Mouse (Mus musculus): ENCODE data around the gene Slc2a9.

Slc2a9 gene

DNA sequence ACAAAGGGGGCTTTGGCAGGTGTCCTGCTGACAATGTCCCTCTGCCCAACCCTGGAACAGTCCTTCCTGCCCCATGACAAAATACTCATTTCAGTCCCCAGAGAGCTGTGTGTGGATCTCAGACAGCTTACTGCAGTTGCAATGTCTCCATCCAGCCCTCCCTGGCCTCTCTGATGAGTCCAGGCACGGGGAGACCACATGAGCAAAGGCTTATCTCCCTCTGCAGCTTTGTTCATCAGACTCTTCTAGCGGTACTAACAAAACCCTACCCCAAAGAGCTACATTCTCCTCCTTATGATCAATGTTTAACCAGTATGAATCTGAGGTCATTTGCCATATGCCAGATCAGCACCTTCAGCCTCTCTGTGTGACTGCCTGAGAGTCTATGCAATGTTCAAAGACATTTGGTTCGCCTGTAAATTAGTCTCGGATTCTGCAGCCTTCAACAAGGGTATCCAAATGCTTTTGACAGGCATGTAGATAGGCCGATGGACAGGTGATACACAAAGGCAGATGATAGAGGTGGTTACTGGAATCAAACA is 36.3 kb downstream of the Slc2a9 start:
- DNase-seq, result peak; percentile 24

DNA sequence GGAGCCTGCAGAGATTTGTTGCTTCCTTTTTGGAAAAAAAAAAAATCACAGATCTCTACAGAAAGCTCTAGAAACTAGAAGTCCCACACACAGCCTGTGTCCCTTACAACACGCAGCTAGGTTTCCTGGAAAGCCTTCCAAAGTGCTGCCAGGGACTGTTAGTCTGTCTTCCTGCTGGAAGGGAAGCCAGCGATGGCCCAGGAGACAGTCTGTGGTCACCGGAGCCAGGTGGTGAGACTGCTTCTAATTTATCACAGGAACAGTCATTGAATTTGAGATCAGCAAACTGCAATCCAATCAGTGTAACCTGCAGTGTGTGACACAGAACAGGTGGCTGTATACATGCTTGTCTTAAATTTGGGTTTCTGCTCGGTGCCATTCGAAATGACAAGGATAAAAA is 41.7 kb downstream of the Slc2a9 start:
- no peak for DNase-seq

DNA sequence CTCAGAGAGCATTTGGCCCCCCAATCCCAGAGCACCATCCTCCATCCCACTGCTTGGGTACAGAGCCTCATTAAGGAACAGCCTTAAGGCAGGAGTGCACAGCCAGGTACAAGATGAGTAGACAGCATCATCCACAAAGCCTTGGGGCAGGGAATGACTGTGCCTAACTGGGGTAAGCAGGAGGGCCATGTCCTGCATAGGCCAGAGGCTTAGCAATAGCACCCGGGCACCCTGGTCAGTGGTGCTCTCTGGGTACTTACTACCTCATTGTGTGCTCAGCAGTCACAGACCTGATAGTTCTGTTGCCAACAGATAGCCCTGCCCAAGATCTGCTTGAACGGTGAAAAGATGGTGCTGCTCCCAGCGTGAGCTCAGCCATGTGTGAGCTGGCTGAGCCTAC is 52.0 kb downstream of the Slc2a9 start:
- no peak for DNase-seq

DNA sequence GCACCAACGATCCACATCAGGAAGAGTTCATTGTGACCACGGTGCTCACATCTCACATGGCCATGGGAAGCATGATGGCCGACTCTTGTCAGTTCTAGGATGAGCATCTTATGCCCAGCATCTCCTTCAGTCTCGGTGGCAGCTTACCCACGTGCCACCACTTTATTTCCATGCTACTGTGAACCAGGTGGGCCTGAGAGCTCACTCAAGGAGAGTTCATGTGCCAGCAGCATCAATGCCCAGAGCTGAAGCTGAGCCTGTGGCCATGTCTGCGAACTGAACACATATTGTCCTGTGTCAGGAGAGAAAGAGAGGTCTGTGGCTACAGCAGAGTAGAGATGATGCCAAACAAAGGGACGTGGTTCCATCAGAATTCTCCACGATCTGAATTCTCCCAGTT is 53.3 kb downstream of the Slc2a9 start:
- DNase-seq, result no peak

DNA sequence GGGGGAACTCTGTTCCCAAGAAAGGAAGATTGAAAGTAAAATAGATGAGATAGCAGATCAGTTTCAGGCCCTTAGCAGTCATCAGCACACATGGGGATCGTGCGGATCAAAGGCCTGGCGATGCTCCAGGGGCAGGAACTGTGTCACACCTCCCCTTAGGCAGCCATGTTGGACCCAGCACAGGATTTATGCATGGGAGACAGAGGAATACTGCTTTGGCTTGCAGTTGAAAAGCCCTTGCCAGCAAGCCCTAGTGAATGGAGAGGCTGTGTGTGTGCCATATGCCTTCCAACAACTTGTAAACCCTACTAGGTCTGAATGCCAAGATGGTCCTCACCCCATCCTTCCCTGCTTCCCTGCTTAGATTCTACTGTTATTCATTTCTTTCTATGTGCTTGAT is 54.8 kb downstream of the Slc2a9 start:
- DNase-seq, result no peak

DNA sequence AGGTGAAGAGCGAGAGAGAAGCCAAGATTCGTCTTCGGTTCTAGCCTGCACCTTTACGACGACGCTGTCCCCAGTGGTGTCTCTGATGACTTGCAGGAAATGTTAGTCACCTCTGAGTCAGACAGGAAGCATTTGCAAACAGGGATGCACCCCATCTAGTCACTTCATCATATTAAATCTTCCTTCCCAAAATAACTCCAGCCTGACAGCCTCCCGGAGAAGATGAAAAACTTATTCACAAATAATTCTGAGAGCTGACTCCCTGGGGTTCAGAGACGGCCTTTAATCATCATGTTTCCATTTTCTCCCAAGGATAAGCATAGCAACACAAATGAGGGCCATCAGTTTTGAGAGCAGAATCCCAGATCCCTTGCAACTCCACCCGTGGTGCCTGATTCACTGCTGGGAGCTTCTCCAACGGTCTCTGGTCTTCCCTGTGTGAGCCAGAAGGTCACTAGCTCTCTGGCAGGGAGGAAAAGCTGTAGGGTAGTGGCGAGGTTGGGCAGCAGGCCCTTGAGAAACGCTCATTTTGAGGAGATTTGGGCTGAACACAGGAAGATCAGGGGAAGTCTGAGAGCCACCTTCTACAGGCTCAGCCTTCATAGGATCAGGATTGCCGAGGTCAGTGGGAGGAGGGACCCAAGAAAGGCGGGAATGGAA is 56.5 kb downstream of the Slc2a9 start:
- no peak for DNase-seq

DNA sequence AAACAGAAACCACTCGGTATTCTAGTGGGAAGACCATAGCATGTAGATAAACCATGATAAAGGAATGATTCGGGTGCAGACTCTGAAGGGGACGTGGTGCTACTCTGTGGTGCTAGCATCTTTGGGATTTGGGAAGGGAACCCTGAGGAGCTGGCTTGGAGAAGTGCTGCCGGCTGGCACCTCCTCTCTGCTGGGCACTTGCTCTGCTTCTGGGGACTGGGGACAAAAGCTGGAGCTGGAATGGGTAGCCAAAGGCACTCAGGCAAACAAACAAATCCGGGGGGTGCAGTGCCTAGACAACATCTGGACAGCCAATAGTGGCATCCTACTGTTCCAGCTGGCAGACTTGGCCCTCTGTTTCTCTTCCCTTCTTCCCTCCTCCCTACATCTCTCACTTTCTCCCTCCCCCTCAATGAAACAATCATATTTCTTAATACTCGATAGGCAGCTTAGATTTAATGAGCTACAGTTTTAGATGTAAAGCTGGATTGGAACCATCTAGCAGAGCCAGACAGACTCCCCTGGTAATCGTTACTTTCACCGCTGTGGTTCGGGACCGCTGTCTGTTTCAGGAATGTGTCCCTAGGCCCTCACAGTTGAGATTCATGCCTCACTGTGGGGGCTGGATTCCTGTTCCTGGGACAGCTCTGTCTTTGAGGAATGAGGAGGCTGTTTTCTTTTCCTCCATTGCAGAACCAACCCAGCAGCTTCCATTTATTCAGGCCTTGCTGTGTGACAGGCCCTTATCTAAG is 61.7 kb downstream of the Slc2a9 start:
- DNase-seq, result no peak

DNA sequence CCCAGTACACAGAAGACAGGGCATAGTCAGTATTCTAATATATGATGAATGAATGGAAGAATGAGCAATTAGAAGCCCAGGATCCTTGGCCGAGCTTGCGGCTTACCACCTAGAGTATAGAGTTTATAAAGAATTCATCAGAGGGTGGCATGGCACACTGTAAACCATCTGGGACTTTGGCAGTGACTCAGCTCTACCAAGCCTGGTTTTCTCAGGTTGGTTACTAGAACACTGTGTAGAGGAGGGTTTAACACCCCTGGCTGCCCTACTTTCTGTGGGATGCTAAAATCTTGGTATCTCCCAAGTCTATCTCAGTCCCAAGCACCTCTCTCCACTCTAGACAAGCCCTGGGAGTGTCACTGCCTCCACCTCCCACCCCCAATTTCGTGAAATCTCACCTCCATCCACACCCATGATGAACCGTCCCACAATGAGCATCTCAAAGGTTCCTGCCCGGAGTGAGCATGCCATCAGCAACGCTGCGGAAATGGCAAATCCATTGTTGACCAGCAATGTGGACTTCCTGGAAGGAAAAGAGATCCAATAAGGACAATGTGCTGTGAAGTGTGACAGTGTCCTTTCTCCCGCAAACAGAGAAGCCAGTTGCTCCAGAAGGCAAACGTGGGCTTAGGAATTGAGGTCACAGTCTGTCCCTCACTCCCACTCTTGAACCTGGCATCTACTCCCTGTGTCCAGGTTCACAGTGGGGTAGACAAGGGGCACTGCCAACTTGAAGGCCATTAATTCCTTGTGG is 62.5 kb downstream of the Slc2a9 start:
- no peak for DNase-seq

DNA sequence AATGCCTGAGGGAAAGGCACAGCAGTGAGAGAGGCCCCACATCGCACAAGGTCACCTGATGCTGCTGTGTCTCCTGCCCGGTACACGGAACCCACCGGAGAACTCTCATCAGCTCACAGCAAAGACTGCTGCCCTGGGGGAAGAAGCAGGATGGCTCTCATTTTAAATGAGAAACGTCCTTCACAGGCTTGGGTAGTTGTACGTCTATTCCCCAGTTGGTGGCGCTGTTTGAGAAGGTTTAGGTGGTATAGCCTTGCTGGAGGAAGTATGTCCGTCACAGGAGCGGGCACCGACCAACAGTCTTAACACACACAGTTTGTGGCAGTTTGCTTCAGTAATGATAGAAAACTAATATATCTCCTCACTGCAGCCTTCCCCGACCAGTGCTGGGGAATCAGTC is 66.3 kb downstream of the Slc2a9 start:
- DNase-seq, result no peak

DNA sequence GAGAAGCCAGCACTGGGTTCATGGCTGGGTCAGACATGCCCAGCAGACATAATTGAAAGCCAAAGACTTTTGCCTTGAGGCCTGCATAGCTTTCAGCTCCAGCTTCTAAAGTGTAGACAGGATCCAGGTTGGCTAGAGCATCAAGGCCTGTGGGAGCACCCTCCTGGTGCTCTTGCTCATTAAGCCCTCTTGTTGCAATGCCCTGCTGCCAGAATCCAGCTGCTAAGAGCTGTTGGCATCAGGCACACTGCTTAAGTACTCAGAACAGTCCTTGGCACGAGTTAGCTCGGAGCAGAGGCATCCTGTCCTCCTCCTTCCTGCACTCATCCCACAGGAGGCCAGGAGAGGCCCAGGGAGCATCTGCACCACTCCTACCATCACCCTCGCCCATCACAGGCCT is 68.1 kb downstream of the Slc2a9 start:
- no peak for DNase-seq

DNA sequence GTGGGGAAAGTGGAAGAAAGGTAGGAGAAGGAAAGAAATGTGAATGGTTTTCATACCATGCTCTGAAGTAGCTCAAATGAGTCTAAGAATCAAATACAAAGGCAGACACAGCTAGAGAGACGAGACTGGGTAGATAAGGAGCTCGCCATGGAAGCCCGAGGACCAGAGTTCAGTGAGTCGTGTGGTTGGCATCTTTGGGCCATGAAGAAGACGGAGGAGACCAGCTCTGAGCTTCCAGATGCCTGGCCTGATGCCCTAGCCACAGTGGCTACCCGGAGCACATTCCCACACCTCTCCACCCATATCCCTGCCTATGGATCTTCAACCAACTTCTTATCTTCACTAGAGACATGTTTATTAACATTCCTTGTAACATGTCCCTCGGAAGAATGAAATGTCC is 71.7 kb downstream of the Slc2a9 start:
- DNase-seq, result no peak

DNA sequence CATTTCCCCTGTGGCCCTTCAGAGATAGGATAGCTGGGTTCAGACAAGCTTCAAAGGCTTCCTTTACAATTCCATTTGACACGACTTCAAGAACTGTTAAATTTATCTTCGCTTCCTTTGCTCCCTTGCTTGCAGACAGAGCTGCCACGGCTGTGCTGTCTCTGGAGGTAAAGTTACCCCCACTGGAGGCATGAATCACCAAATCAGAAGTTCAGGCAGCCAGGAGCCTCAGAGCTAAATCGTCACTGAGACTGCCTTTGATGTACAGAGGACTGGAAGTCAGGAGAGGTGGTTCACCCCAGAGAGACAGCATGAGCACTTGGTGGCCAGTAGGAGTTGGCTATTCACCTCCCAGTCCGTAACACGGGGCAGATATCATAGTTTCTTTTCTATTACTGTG is 73.8 kb downstream of the Slc2a9 start:
- DNase-seq, result no peak

DNA sequence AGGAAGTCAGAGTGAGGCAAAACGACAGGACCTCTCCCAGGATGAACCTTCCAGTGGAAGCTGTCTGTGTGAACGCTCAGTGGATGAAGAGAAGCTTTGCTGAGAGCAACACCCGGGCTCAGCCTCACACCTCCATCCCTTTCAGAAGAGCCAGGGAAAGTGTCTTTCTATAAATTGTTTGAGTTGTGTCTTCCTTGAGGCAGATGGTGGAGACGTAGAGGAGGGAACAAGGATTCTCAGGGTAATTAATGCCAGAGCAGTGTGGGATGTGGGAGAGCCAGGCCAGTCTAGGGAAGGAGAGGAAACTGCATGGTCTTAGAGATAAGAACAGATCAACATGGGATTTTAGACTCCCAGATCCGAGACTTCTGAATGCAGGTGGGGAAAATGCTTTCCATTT is 75.2 kb downstream of the Slc2a9 start:
- DNase-seq, result no peak

DNA sequence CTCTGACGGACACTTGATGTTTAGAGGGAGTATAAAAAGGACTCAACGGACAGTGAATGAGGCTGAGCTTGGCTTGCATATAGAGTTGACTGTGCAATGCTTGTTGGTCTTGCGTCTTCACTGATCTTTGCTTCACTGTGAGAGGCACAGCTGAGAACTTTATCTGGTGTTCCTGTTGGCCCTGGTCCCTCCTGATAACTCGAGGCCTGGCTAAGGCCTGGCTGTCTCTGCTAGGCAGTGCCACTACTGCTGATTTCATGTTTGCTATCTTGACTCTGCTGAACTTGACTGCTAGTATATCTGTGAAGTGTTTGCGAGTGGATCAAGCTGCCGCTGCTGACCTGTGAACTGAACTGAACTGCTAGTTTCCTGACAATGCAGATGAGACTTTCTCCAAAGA is 77.4 kb downstream of the Slc2a9 start:
- DNase-seq, result no peak

DNA sequence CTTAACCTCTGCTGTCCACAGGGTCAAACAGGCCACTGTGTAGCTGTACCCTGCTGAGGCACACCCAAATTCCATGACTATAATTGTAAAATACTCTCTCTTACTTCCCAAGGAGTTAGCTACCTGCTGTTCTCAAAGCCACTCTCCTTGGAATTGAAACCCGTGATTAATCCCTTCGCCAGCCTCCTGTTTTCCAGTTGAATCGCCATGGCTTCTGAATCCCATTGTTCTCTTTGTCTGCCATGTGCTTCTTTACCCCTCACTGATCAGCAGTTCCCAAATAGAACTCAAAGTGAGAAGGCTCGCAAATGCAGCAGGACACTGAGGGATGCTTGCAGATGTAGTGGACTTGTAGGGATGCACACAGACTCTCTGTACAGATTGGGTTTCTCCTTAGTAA is 80.5 kb downstream of the Slc2a9 start:
- DNase-seq, result no peak

DNA sequence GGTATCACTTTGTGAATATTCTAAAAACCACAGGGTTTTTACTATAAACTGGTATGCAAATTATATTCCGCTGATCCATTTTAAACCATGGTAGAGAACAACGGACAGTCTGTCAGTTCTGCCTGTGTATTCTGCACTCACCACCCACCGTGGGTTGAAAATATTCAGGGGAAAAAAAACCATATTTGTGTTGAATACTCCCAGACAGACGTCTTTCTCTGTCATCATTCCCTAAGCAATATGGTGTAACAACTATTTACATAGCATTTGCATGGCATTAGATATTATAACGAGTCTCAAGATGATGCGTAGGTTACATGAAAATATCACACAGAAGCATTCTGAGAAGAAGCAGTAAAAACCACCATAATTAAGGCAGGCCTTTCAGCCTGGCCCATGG is 84.1 kb downstream of the Slc2a9 start:
- DNase-seq, result no peak

DNA sequence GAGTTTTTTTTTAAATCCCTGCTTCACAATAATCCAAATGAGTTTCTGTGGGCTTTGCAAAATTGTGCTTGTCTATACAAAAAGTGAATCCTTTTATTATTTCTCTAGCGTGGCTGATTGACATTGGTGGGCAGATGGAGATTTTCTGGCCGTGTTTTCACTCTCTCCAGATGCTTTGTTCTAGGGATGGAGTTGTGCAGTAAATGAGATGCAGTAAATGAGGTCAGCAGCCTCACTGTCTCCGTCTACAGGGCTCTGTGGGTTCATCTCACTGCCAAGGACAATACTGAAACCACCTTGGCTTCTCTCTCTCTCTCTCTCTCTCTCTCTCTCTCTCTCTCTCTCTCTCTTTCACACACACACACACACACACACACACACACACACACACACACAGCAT is 99.3 kb downstream of the Slc2a9 start:
- DNase-seq, result no peak

DNA sequence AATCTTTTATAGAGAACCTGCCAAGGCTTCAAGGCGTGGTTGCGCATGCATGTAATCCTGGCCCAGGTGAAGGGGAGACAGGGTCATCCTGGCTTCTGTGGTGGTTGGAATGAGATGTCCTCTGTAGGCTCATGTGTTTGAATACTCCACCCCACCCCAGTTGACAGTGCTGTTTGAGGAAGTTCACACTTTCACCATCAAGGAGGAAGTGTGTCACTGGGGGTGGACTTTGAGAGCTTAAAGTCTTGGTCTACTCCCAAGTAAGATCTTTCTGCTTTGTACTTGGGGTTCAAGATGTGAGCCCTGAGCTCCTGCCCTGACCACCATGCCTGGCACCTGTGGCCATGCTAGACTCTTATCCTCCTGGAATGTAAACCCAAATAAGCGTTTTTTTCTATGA is 100.7 kb downstream of the Slc2a9 start:
- DNase-seq, result no peak

DNA sequence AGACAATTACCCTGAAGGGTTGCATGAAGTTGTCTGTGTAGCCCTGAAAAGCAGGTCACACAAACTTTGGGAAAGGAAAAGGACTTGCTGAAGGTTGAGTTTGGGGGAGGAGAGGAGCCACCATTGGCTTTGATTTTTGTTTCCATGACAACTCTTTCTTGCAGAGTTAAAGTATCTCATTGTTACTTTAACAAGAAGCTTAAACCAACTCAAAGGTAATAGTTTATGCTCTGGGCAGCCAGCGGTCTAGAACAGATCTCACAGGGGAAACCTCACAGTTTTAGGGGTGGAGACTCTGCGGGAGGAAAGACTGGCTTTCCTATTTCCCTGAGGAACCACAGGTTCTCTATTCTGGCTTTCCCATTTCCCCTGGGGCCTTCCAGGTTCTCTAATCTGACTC is 114.1 kb downstream of the Slc2a9 start:
- DNase-seq, result no peak

DNA sequence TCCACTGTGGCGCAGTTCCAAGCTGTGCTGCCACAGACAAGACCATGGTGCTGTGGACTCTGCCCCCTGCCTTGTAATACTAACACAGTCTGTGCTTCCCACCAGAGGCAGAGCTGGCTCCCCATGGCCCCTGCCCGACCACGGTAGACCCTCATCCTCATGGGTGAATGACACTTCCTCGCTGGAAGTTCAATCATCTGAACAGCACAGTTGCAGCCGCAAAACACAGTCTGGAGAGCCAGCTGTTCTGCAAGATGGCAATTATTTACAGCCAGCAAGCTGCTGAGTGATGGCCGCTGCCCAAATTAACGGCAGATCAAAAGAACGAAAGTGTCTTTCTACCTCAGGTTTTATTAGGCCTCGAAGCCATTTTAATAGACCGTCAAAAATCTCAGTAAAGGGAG is 114.5 kb downstream of the Slc2a9 start:
- DNase-seq, result peak; percentile 16

DNA sequence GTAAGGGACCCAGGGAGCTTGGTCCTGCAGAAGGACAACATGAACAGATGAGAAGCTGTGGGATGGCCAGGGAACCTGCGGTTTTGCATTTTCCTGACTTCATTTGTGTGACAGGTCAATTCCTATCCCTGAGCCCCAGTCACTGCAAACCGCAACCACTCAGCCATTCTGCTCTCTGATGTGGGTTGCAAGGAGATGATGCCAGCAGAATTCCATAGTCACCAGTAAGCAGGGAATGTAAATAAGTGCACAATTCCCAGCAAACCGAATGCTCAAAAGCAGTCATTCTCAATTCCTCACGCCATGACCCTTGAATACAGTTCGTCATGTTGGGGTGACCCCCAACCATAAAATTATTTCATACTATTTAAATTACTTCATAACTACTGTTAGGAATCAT is 123.0 kb downstream of the Slc2a9 start:
- no peak for DNase-seq

DNA sequence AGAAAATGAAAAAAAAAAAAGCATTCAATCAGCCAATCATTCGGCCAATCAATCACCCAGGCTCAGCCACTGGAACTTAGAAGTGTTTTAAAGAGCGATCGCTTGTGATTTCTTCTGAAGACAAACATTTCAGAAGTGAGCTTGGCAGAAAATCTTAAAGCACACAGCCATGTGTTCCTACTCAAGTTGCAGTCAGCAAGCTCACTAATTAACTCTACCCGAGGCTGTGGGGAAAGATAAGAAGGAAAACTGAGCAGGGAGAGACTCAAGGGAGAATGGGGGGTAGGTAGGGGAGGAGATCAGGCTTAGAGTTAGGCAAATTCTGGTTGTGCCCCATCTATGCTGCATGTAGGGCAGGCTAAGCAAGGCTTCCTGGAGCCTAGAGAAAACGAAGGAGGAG is 130.6 kb downstream of the Slc2a9 start:
- DNase-seq, result no peak

DNA sequence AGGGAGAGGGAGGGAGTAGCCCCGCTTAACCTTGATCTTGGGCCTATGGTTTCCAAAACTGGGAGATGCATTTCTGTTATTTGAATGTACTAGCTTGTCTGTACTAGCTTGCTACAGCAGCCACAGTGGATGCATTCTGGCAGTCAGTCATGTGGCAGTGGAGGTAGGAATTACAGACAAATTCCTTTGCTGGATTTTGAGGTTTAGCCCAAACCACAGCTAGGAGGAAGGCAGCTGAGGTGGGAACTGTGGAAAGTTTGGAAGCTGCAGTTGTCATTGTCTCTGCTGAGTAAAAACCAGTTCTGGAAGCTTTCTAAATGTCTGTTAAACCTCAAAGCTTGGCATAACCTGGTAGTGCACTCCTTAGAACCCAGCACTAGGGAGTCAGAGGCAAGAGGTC is 131.6 kb downstream of the Slc2a9 start:
- no peak for DNase-seq
